Mouse (Mus musculus) MEL (cell line): ENCODE measurements around the gene C1qtnf1. TPM values are rescaled to one million over a fixed set of nuclear protein-coding genes. Genes with fewer than 3 reads are reported as not detected.

Experiments used
- DNase-seq: peaks from one replicate; pipeline ENCODE4 v3.0.0; 2011; ENCODE audit warnings: low read depth, low spot score
- H3K27ac ChIP-seq: 2 replicates; pipeline ENCODE4 v1.5.1; 2012; ENCODE audit warnings: low read depth, mild to moderate bottlenecking, control low read depth, low read length, moderate library complexity; ENCODE audit not compliant: control insufficient read depth
- H3K27me3 ChIP-seq, 2 experiments: fragments of 150-350 bp in 1 of 2; sonication (generic) in 1 of 2; 2 replicates each; pipeline ENCODE4 v1.6.1; 2012; ENCODE audit warnings: low read length in 2 of 2, mild to moderate bottlenecking in 2 of 2, improper control_type of control experiment in 1 of 2, moderate library complexity in 1 of 2; ENCODE audit not compliant: insufficient read depth in 2 of 2, control insufficient read depth in 1 of 2
- H3K36me3 ChIP-seq, 2 experiments: 2 replicates each; pipeline ENCODE4 v1.6.1; 2012 to 2014; ENCODE audit warnings: low read length in 2 of 2, improper control_type of control experiment in 1 of 2, inconsistent platforms in 1 of 2, mild to moderate bottlenecking in 1 of 2; ENCODE audit not compliant: insufficient read depth in 2 of 2, control insufficient read depth in 1 of 2
- H3K4me1 ChIP-seq, 2 experiments: fragments of 150-350 bp in 1 of 2; sonication (generic) in 1 of 2; 2 replicates each; pipeline ENCODE4 v1.6.1; 2012; ENCODE audit warnings: low read length in 2 of 2, improper control_type of control experiment in 1 of 2, mild to moderate bottlenecking in 1 of 2; ENCODE audit not compliant: insufficient read depth in 2 of 2, control insufficient read depth in 1 of 2
- H3K4me3 ChIP-seq, 2 experiments: fragments of 150-350 bp in 1 of 2; sonication (generic) in 1 of 2; 2 replicates each; pipeline ENCODE4 v1.5.1; 2012; ENCODE audit warnings: low read depth in 2 of 2, low read length in 2 of 2, mild to moderate bottlenecking in 2 of 2, moderate library complexity in 2 of 2, control low read depth in 1 of 2, improper control_type of control experiment in 1 of 2; ENCODE audit not compliant: control insufficient read depth in 1 of 2, insufficient read depth in 1 of 2
- H3K79me2 ChIP-seq: 2 replicates; pipeline ENCODE4 v1.6.1; 2012; ENCODE audit warnings: mild to moderate bottlenecking, low read length, moderate library complexity; ENCODE audit not compliant: control insufficient read depth, poor library complexity, insufficient read depth
- H3K9ac ChIP-seq: 2 replicates; pipeline ENCODE4 v1.6.1; 2012; ENCODE audit warnings: low read depth, mild to moderate bottlenecking, control low read depth, low read length, moderate library complexity; ENCODE audit not compliant: control insufficient read depth, poor library complexity, severe bottlenecking
- H3K9me3 ChIP-seq: fragments of 150-350 bp; sonication (generic); replicated peaks from 2 replicates; pipeline ENCODE4 v1.6.1; 2012; ENCODE audit warnings: mild to moderate bottlenecking, low read length, improper control_type of control experiment, moderate library complexity; ENCODE audit not compliant: insufficient read depth
- E2F4 ChIP-seq: IDR thresholded peaks from 2 replicates; pipeline ENCODE4 v1.6.1; 2011; ENCODE audit warnings: low read depth, low read length, improper control_type of control experiment, borderline replicate concordance
- ELF1 ChIP-seq: IDR thresholded peaks from 2 replicates; pipeline ENCODE4 v1.6.1; 2014; ENCODE audit warnings: low read depth, mild to moderate bottlenecking, inconsistent platforms, low read length, improper control_type of control experiment, moderate library complexity
- EP300 ChIP-seq, 2 experiments: IDR thresholded peaks; 2 replicates each; pipeline ENCODE4 v1.6.1; 2011; ENCODE audit warnings: improper control_type of control experiment in 2 of 2, low read length in 2 of 2, low read depth in 1 of 2, mild to moderate bottlenecking in 1 of 2
- ETS1 ChIP-seq: IDR thresholded peaks from 2 replicates; pipeline ENCODE4 v1.6.1; 2012; ENCODE audit warnings: low read depth, mild to moderate bottlenecking, inconsistent platforms, low read length, improper control_type of control experiment, moderate library complexity
- JUND ChIP-seq: IDR thresholded peaks from 2 replicates; pipeline ENCODE4 v1.6.1; 2011; ENCODE audit warnings: low read depth, mild to moderate bottlenecking, improper control_type of control experiment, low read length
- KAT2A ChIP-seq: conservative IDR thresholded peaks from 2 replicates; pipeline ENCODE4 v1.6.1; 2012; ENCODE audit warnings: low read depth, low read length, improper control_type of control experiment, inconsistent platforms
- MAFK ChIP-seq: IDR thresholded peaks from 2 replicates; pipeline ENCODE4 v1.6.1; 2011; ENCODE audit warnings: low read depth, mild to moderate bottlenecking, low read length, improper control_type of control experiment, borderline replicate concordance
- MAX ChIP-seq: IDR thresholded peaks from 2 replicates; pipeline ENCODE4 v1.6.1; 2011; ENCODE audit warnings: low read length, improper control_type of control experiment
- MYC ChIP-seq: IDR thresholded peaks from 2 replicates; pipeline ENCODE4 v1.6.1; 2011; ENCODE audit warnings: low read depth, mild to moderate bottlenecking, low read length, improper control_type of control experiment, moderate library complexity
- NELFE ChIP-seq: IDR thresholded peaks from 2 replicates; pipeline ENCODE4 v1.6.1; 2011; ENCODE audit warnings: low read depth, low read length, improper control_type of control experiment
- POLR2A ChIP-seq, 2 experiments: IDR thresholded peaks; 2 replicates each; pipeline ENCODE4 v1.6.1; 2011 to 2012; ENCODE audit warnings: low read length in 2 of 2, mild to moderate bottlenecking in 2 of 2, control low read depth in 1 of 2, improper control_type of control experiment in 1 of 2, low read depth in 1 of 2, moderate library complexity in 1 of 2; ENCODE audit not compliant: control insufficient read depth in 1 of 2, insufficient read depth in 1 of 2, poor library complexity in 1 of 2
- POLR2AphosphoS5 ChIP-seq: IDR thresholded peaks from 2 replicates; pipeline ENCODE4 v1.6.1; 2012; ENCODE audit warnings: low read depth, borderline replicate concordance, mild to moderate bottlenecking, inconsistent platforms, low read length, moderate library complexity, mixed read lengths
- SMC3 ChIP-seq: IDR thresholded peaks from 2 replicates; pipeline ENCODE4 v1.6.1; 2011; ENCODE audit warnings: low read depth, low read length, improper control_type of control experiment
- TCF12 ChIP-seq: IDR thresholded peaks from 2 replicates; pipeline ENCODE4 v1.6.1; 2014; ENCODE audit warnings: low read depth, mild to moderate bottlenecking, inconsistent platforms, low read length, improper control_type of control experiment, moderate library complexity
- USF2 ChIP-seq, 2 experiments: IDR thresholded peaks; 2 replicates each; pipeline ENCODE4 v1.6.1; 2011 to 2012; ENCODE audit warnings: improper control_type of control experiment in 2 of 2, low read length in 2 of 2, borderline replicate concordance in 1 of 2, inconsistent platforms in 1 of 2, low read depth in 1 of 2, mild to moderate bottlenecking in 1 of 2; ENCODE audit not compliant: insufficient read depth in 1 of 2
- ZC3H11A ChIP-seq: IDR thresholded peaks from 2 replicates; pipeline ENCODE4 v1.6.1; 2012; ENCODE audit warnings: low read depth, mild to moderate bottlenecking, inconsistent platforms, low read length, improper control_type of control experiment
- ZKSCAN1 ChIP-seq: IDR thresholded peaks from 2 replicates; pipeline ENCODE4 v1.6.1; 2012; ENCODE audit warnings: low read depth, mild to moderate bottlenecking, inconsistent platforms, low read length, improper control_type of control experiment, moderate library complexity
- ZMIZ1 ChIP-seq: IDR thresholded peaks from 2 replicates; pipeline ENCODE4 v1.6.1; 2012; ENCODE audit warnings: low read depth, mild to moderate bottlenecking, inconsistent platforms, low read length, improper control_type of control experiment, moderate library complexity
- polyA plus RNA-seq, 2 experiments: library from polyadenylated mRNA; stranded (reverse) in 1 of 2; unstranded in 1 of 2; fragments of >175 nt in 1 of 2; fragments of >200 nt in 1 of 2; gene quantifications; 2 replicates each; pipeline versions ENCODE4 v1.2.1 to v1.2.4; 2012; ENCODE audit warnings: low replicate concordance in 2 of 2, low read depth in 1 of 2; ENCODE audit not compliant: insufficient read length in 2 of 2, insufficient read depth in 1 of 2, missing spikeins in 1 of 2
- total RNA-seq: library from RNA; depleted of rRNA; stranded (reverse); fragments of 300-350 nt; gene quantifications from 2 replicates; pipeline ENCODE4 v1.2.3, GENCODE M21; 2012

Gene C1qtnf1
- total and polyA plus RNA-seq, 3 experiments = 0.27 to 0.72 TPM; not detected in 1

- Histone ChIP-seq H3K79me2 (no peaks in the 10 kb centered on the region), H3K36me3 (peaks cover 0 to 8% of the 10 kb centered on the region in 2 experiments; a peak in 2 of 4 replicates), H3K27me3 (no peaks in the 10 kb centered on the region; a peak in 1 of 4 replicates), H3K4me1 (peaks cover 6 to 18% of the 10 kb centered on the region in 2 experiments), H3K9ac (no peak overlapping the region), H3K27ac (no peak overlapping the region), H3K4me3 (no peak overlapping the region), H3K9me3 (no peaks in the 10 kb centered on the region)
- TF ChIP-seq USF2 (IDR thresholded peaks at IDR 0.05; ENCODE audit: borderline replicate concordance in 1 of 2, insufficient read depth in 1 of 2, low read depth in 1 of 2, low read length in 2 of 2) (no peak), E2F4 (no peak), ZKSCAN1 (no peak), ZC3H11A (no peak), ETS1 (no peak), POLR2A (IDR thresholded peaks at IDR 0.05; ENCODE audit: control insufficient read depth in 1 of 2, insufficient read depth in 1 of 2, low read depth in 1 of 2, low read length in 2 of 2, poor library complexity in 1 of 2) (no peak), KAT2A (no peak), NELFE (no peak), MAX (no peak), MYC (no peak), EP300 (IDR thresholded peaks at IDR 0.05; ENCODE audit: low read depth in 1 of 2, low read length in 2 of 2) (no peak), POLR2AphosphoS5 (no peak), MAFK (no peak)
- no peak for DNase-seq
Measured at GRCm38 (mm10) chr11:118428944-118429709, 1.1 kb downstream of the C1qtnf1 start.

GRCm38 (mm10) chr11:118430291-118430885 lies 2.4 kb downstream of the C1qtnf1 start:
- no peaks in the 10 kb centered on the region for H3K27me3 ChIP-seq
- TF ChIP-seq JUND = no peak
- TF ChIP-seq MAFK = no peak
- TF ChIP-seq ZKSCAN1 = no peak
- no peak for TF ChIP-seq E2F4
- no peak for TF ChIP-seq MAX
- no peak for TF ChIP-seq SMC3
- no peak for TF ChIP-seq ELF1
- TF ChIP-seq POLR2A (IDR thresholded peaks at IDR 0.05; ENCODE audit: control insufficient read depth in 1 of 2, insufficient read depth in 1 of 2, low read depth in 1 of 2, low read length in 2 of 2, poor library complexity in 1 of 2) = no peak
- no peak for TF ChIP-seq TCF12
- TF ChIP-seq USF2 (IDR thresholded peaks at IDR 0.05; ENCODE audit: borderline replicate concordance in 1 of 2, insufficient read depth in 1 of 2, low read depth in 1 of 2, low read length in 2 of 2) = no peak
- TF ChIP-seq ZMIZ1 = no peak
- TF ChIP-seq, all 39 proteins: peak for 0

More at GRCm38 (mm10) chr11:118430291-118430885, 2.4 kb downstream of the C1qtnf1 start:
- Histone ChIP-seq H3K36me3 (peaks cover 0 to 8% of the 10 kb centered on the region in 2 experiments; a peak in 2 of 4 replicates), H3K4me3 (no peak overlapping the region), H3K9me3 (no peaks in the 10 kb centered on the region), H3K27ac (no peak overlapping the region), H3K9ac (no peak overlapping the region), H3K4me1 (peaks cover 6 to 18% of the 10 kb centered on the region in 2 experiments), H3K79me2 (no peaks in the 10 kb centered on the region)
- no peak for DNase-seq
